29 mouse cellular contexts compared by ENCODE assay signal in genomic region chr3:123207386-123207785, GRCm38 (mm10). TPM values are rescaled to one million over a fixed set of nuclear protein-coding genes. Genes with fewer than 3 reads are reported as not detected.
DNase-seq lines count a peak whose midpoint lies in the region; ATAC-seq and TF ChIP-seq lines count a peak whose summit lies in the region.
"Had no signal": no experiment of that assay in that cellular context is flagged by ENCODE, and none has a peak within 500 bp of the region (broad histone marks: within the 10 kb centered on the region; RNA-seq: fewer than 3 reads in every experiment).

No protein-coding gene starts in this region.

- H3K27me3 ChIP-seq in stomach, embryonic 16.5 days (ENCODE audit: control insufficient read depth, insufficient read depth, low read length): no peaks in the 10 kb centered on the region
- H3K27me3 ChIP-seq: CH12.LX; embryonic facial prominence, embryonic 13.5 days; forebrain, embryonic 13.5 days; heart, embryonic 13.5 days; hindbrain, embryonic 13.5 days; Patski had no signal

- peak; percentile 89 for DNase-seq in heart, adult 11 months
- no peak for DNase-seq in heart, postnatal 14 days
- DNase-seq in spleen, postnatal 14 days (ENCODE audit: low spot score in 2 of 2): no peak
- no peak for DNase-seq in lung, postnatal 10 days
- no peak for DNase-seq in retina, embryonic 14.5 days (ENCODE audit: low spot score)
- DNase-seq: adrenal gland, postnatal 10 days; adrenal gland, postnatal 36 days; B cell, adult 2 months; cerebellum, adult 18-20 months; cerebellum, adult 9-10 months; cerebellum, postnatal 25 days; embryo, embryonic 11 days; gastrocnemius, postnatal 10 days; heart, adult 2 months had no signal

- H3K4me2 ChIP-seq in stomach, embryonic 16.5 days (ENCODE audit: low read depth, low read length): no peak overlapping the region
- H3K4me2 ChIP-seq: embryonic facial prominence, embryonic 13.5 days; forebrain, embryonic 13.5 days; heart, embryonic 13.5 days; hindbrain, embryonic 13.5 days had no signal

- peak overlapping the region; percentile 54; the same call in 1 of the 2 replicates for H3K27ac ChIP-seq in embryonic fibroblast, embryonic 13.5 days (ENCODE audit: insufficient read depth, low read length)
- H3K27ac ChIP-seq in stomach, embryonic 16.5 days (ENCODE audit: low read length): peak overlapping the region; percentile 31; the same call in 1 of the 2 replicates
- H3K27ac ChIP-seq: embryonic facial prominence, embryonic 10.5 days; embryonic facial prominence, embryonic 13.5 days; forebrain, embryonic 10.5 days; forebrain, embryonic 13.5 days; heart, adult 2 months; heart, embryonic 10.5 days; hindbrain, embryonic 13.5 days had no signal

- no peak for TF ChIP-seq POLR2A in embryonic fibroblast, embryonic 13.5 days (IDR thresholded peaks at IDR 0.05; ENCODE audit: low read depth, low read length)

- H3K9me3 ChIP-seq in stomach, embryonic 16.5 days (replicated peaks; ENCODE audit: control insufficient read depth, low read length): no peaks in the 10 kb centered on the region
- H3K9me3 ChIP-seq: embryonic facial prominence, embryonic 10.5 days; embryonic facial prominence, embryonic 13.5 days; forebrain, embryonic 10.5 days; forebrain, embryonic 13.5 days; G1E; heart, embryonic 10.5 days; heart, embryonic 13.5 days; hindbrain, embryonic 13.5 days had no signal

- WGBS in stomach, embryonic 16.5 days: 62% methylated on average over 5 of the region's 5 CpGs

- H3K4me1 ChIP-seq in embryonic fibroblast, embryonic 13.5 days (ENCODE audit: control insufficient read depth, insufficient read depth, low read length): peaks cover 18% of the 10 kb centered on the region
- 0 out of 2 replicates have a peak, but pooled peaks cover 5% of the 10 kb centered on the region for H3K4me1 ChIP-seq in stomach, embryonic 16.5 days (ENCODE audit: control insufficient read depth, insufficient read depth, low read length)
- H3K4me1 ChIP-seq: forebrain, embryonic 13.5 days; hindbrain, embryonic 13.5 days had no signal

- no peak overlapping the region for H3K4me3 ChIP-seq in embryonic fibroblast, embryonic 13.5 days (ENCODE audit: insufficient read depth, low read length)
- no peak overlapping the region for H3K4me3 ChIP-seq in stomach, embryonic 16.5 days (replicated peaks; ENCODE audit: low read length)
- H3K4me3 ChIP-seq: embryonic facial prominence, embryonic 10.5 days; embryonic facial prominence, embryonic 13.5 days; forebrain, embryonic 10.5 days; forebrain, embryonic 13.5 days; heart, adult 2 months; heart, embryonic 10.5 days; heart, embryonic 13.5 days; hindbrain, embryonic 13.5 days had no signal

- no peaks in the 10 kb centered on the region for H3K36me3 ChIP-seq in stomach, embryonic 16.5 days (ENCODE audit: control insufficient read depth, insufficient read depth, low read length)
- H3K36me3 ChIP-seq: embryonic facial prominence, embryonic 10.5 days; embryonic facial prominence, embryonic 13.5 days; forebrain, embryonic 10.5 days; G1E; heart, embryonic 10.5 days; heart, embryonic 13.5 days; hindbrain, embryonic 13.5 days had no signal

- no peak overlapping the region for H3K9ac ChIP-seq in stomach, embryonic 16.5 days (ENCODE audit: low read length)
- H3K9ac ChIP-seq: embryonic facial prominence, embryonic 13.5 days; forebrain, embryonic 13.5 days; heart, embryonic 13.5 days; hindbrain, embryonic 13.5 days had no signal

- TF ChIP-seq CTCF in embryonic fibroblast, embryonic 13.5 days (IDR thresholded peaks at IDR 0.05; ENCODE audit: borderline replicate concordance, insufficient read depth, low read length): no peak

- intact Hi-C loops in heart, postnatal 14 days (cut with DNase I): loop anchor here (5.0 kb wide), 1 partner anchor 35 kb away; no protein-coding TSS in a partner anchor

- peak; percentile 75 for ATAC-seq in megakaryocyte progenitor cell, adult 5-6 weeks (replicated peaks; ENCODE audit: poor library complexity)
- ATAC-seq in stomach, embryonic 16.5 days (ENCODE audit: insufficient read depth, low FRiP score): no peak
- ATAC-seq: forebrain, embryonic 13.5 days; forebrain, embryonic 16.5 days; hindbrain, embryonic 16.5 days; Patski had no signal

RNA-seq across cellular contexts. Expression of gene Synpo2, which starts 28.6 kb away (rescaled TPM):
- total RNA-seq in heart, postnatal 14 days (2021): 10 to 100 TPM; 62.0 to 65.2 TPM
- polyA plus RNA-seq in embryonic fibroblast, embryonic 13.5 days (2011; ENCODE audit: insufficient read length, low read depth, missing spikeins): 6.2 and 9.6 TPM in 2 replicates
- 0.34 and 0.57 TPM in 2 replicates for total RNA-seq in megakaryocyte progenitor cell, adult 5-6 weeks (2015)
- 0.17 and 0.30 TPM in 2 replicates for total RNA-seq in megakaryocyte progenitor cell, adult 5-6 weeks (2017)
- polyA plus RNA-seq in stomach, embryonic 16.5 days (2015; fragmentation: Nextera tagmentation; extraction: Ambion mirVana): 38.7 and 38.9 TPM in 2 replicates
- polyA plus RNA-seq: G1E had no signal

RNA-seq across cellular contexts. Expression of gene Sec24d, which starts 59.9 kb away (rescaled TPM):
- 10 to 100 TPM; 43.5 to 54.0 TPM for total RNA-seq in heart, postnatal 14 days (2021)
- 156 and 157 TPM in 2 replicates for polyA plus RNA-seq in embryonic fibroblast, embryonic 13.5 days (2011; ENCODE audit: insufficient read length, low read depth, missing spikeins)
- 62.5 and 68.2 TPM in 2 replicates for total RNA-seq in megakaryocyte progenitor cell, adult 5-6 weeks (2015)
- total RNA-seq in megakaryocyte progenitor cell, adult 5-6 weeks (2017): 42.4 and 44.9 TPM in 2 replicates
- 110 and 114 TPM in 2 replicates for polyA plus RNA-seq in stomach, embryonic 16.5 days (2015; fragmentation: Nextera tagmentation; extraction: Ambion mirVana)
- polyA plus RNA-seq: G1E had no signal

Comparison
In these comparisons a context has a peak if more than half of its experiments do, and no peak if none do; other contexts are left out.
1. RNA of gene Synpo2, which starts 28.6 kb away (total RNA-seq): 62.0 to 65.2 TPM in heart, postnatal 14 days; 0.17 to 0.57 TPM in megakaryocyte progenitor cell, adult 5-6 weeks; every median in the first group is over 10 times any median in the second.